Mouse (Mus musculus): Measurements from ENCODE around the gene Elk3. TPM values are rescaled to one million over a fixed set of nuclear protein-coding genes. Genes with fewer than 3 reads are reported as not detected.

The Elk3 gene
- total and polyA plus RNA-seq, 2 experiments: 3.4 to 8.0 TPM

DNA sequence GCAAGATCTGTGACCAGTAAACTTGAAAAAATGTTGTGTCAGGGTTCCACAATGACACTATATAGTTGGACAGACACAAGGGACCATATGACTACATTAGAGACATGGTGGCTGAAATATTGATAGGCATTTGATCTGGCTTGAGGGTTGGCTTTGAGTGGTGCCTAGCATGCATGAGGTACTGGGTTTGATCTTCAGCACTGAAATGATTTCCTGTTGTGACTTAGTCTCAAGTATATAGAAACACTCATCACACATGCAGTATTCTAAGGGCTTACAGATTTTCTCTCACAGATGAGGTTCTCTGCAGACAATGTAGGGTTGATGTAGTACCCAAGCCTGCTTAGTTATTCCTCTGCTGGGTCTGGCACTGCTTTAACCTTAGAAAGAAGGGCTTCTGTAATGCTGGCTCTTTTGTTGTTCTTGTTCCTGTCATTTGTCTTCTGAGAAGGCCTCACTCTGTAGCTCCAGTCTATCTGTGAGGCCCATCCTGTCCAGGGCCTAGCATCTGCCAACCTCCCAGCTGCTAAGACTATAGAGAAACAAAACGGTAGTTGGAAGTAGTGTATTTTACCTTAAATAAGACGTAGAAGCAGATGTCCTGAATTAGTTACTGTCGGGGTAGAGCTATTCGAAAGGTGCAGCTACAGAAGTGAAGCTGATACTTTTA lies 105.5 kb downstream of the Elk3 start:
- Histone ChIP-seq H3K9ac (ENCODE audit: low read depth, low read length) (no peak overlapping the region), H3K27me3 (ENCODE audit: control insufficient read depth, insufficient read depth, low read length) (no peaks in the 10 kb centered on the region), H3K4me1 (ENCODE audit: control insufficient read depth, insufficient read depth, low read length) (peaks cover 21% of the 10 kb centered on the region), H3K36me3 (ENCODE audit: control insufficient read depth, insufficient read depth, low read length) (no peaks in the 10 kb centered on the region; the same call in 1 of the 2 replicates), H3K4me3 (ENCODE audit: insufficient read depth, low read depth, low read length) (no peak overlapping the region), H3K27ac (replicated peaks; ENCODE audit: insufficient read depth, low read depth, low read length) (no peak overlapping the region), H3K79me2 (ENCODE audit: control insufficient read depth, insufficient read depth, low read length) (peaks cover 26% of the 10 kb centered on the region)
- 91% methylated on average over 4 of the region's 4 CpGs for WGBS
- no peak for DNase-seq (ENCODE audit: extremely low read depth, low read depth, low spot score)
- no peak for TF ChIP-seq POLR2A (IDR thresholded peaks at IDR 0.05; ENCODE audit: extremely low read depth, insufficient read depth, low read length)
- TF ChIP-seq CTCF (IDR thresholded peaks at IDR 0.05; ENCODE audit: low read depth, low read length): no peak

DNA sequence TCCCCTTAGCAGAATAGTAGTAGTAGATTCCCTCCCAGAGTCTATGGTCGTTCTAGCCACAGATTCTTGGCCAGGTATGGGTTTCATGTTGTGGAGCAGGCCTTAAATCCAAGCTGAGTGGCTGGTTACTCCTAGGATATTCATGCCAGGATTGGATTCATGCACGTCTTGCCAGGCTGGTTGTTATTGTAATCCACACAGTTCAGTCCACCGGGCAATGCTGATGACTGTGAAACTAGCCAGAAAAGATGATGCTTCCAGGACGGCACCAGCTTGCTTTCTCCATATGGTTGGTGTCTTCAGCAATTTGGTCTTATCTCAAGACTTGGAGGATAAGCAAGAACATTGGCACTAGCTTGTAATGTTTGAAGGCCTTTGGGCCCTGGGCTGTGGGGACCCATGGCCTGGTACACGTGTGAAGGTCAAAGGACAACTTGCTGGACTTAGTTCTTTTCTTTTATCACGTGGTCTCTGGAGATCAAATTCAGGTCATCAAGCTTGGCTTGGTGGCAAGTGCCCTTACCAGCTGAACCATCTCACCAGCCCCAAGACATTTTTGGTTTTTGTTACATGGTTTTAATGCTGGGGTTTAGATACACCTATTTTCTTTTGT lies 109.0 kb downstream of the Elk3 start:
- DNase-seq (ENCODE audit: extremely low read depth, low read depth, low spot score): peak; percentile 98
- Histone ChIP-seq H3K4me3 (ENCODE audit: insufficient read depth, low read depth, low read length) (no peak overlapping the region), H3K9ac (ENCODE audit: low read depth, low read length) (no peak overlapping the region), H3K36me3 (ENCODE audit: control insufficient read depth, insufficient read depth, low read length) (peaks cover 3% of the 10 kb centered on the region; the same call in 1 of the 2 replicates), H3K4me1 (ENCODE audit: control insufficient read depth, insufficient read depth, low read length) (peaks cover 15% of the 10 kb centered on the region), H3K27me3 (ENCODE audit: control insufficient read depth, insufficient read depth, low read length) (no peaks in the 10 kb centered on the region), H3K27ac (replicated peaks; ENCODE audit: insufficient read depth, low read depth, low read length) (peak overlapping the region; percentile 93), H3K79me2 (ENCODE audit: control insufficient read depth, insufficient read depth, low read length) (peaks cover 31% of the 10 kb centered on the region)
- 21% methylated on average over 6 of the region's 6 CpGs for WGBS
- TF ChIP-seq POLR2A (IDR thresholded peaks at IDR 0.05; ENCODE audit: extremely low read depth, insufficient read depth, low read length): no peak
- no peak for TF ChIP-seq CTCF (IDR thresholded peaks at IDR 0.05; ENCODE audit: low read depth, low read length)

DNA sequence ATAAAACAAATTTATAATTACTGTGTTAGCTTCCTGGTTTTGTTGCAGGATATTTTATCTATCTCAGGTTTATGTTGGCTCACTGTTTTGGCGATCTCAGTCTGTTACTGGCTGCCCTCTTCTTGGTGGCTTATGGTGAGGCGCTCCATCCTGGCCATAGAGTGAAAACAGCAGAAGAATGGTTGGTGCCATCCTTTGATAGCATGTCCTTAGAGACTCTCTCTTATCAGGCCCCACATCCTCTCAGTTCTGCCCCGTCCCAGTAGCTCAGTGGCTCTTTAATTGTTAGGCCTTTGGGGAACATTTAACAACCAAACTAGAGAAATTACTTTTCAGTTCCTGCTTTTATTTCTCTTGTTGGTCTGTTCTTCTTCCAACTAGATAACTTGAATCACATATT lies 112.0 kb downstream of the Elk3 start:
- DNase-seq (ENCODE audit: extremely low read depth, low read depth, low spot score): no peak
- TF ChIP-seq CTCF (IDR thresholded peaks at IDR 0.05; ENCODE audit: low read depth, low read length): no peak
- no peak for TF ChIP-seq POLR2A (IDR thresholded peaks at IDR 0.05; ENCODE audit: extremely low read depth, insufficient read depth, low read length)
- Histone ChIP-seq H3K27ac (replicated peaks; ENCODE audit: insufficient read depth, low read depth, low read length) (no peak overlapping the region), H3K4me3 (ENCODE audit: insufficient read depth, low read depth, low read length) (no peak overlapping the region), H3K27me3 (ENCODE audit: control insufficient read depth, insufficient read depth, low read length) (no peaks in the 10 kb centered on the region), H3K79me2 (ENCODE audit: control insufficient read depth, insufficient read depth, low read length) (peaks cover 30% of the 10 kb centered on the region), H3K36me3 (ENCODE audit: control insufficient read depth, insufficient read depth, low read length) (peaks cover 3% of the 10 kb centered on the region; the same call in 1 of the 2 replicates), H3K4me1 (ENCODE audit: control insufficient read depth, insufficient read depth, low read length) (peaks cover 17% of the 10 kb centered on the region), H3K9ac (ENCODE audit: low read depth, low read length) (no peak overlapping the region)
- WGBS: 89% methylated on average over 3 of the region's 3 CpGs

Other genes with a start within 250 kb of the Elk3 start
- 0.27 and 0.65 TPM in 2 replicates for gene Cfap54, start 229.5 kb downstream of the Elk3 start, total RNA-seq (2014; rRNA removed)
- 0.07 and 0.27 TPM in 2 replicates for gene Cfap54, start 229.5 kb downstream of the Elk3 start, polyA plus RNA-seq (2012; rRNA removed)
- 17.1 and 17.7 TPM in 2 replicates for gene Cdk17, start 150.3 kb downstream of the Elk3 start, total RNA-seq (2014; rRNA removed)
- 11.3 and 12.5 TPM in 2 replicates for gene Cdk17, start 150.3 kb downstream of the Elk3 start, polyA plus RNA-seq (2012; rRNA removed)
- 24.0 TPM in 2 replicates for gene Lta4h, start 142.3 kb upstream of the Elk3 start, total RNA-seq (2014; rRNA removed)
- gene Lta4h, start 142.3 kb upstream of the Elk3 start, polyA plus RNA-seq (2012; rRNA removed): 31.4 and 34.0 TPM in 2 replicates
- 293 and 381 TPM in 2 replicates for gene Hal, start 177.6 kb upstream of the Elk3 start, total RNA-seq (2014; rRNA removed)
- gene Hal, start 177.6 kb upstream of the Elk3 start, polyA plus RNA-seq (2012; rRNA removed): 284 and 348 TPM in 2 replicates
- 185 and 255 TPM in 2 replicates for gene Amdhd1, start 228.9 kb upstream of the Elk3 start, total RNA-seq (2014; rRNA removed)
- 204 and 233 TPM in 2 replicates for gene Amdhd1, start 228.9 kb upstream of the Elk3 start, polyA plus RNA-seq (2012; rRNA removed)
- gene Ccdc38, start 229.5 kb upstream of the Elk3 start, total RNA-seq (2014; rRNA removed): 0.07 and 0.28 TPM in 2 replicates
- 0.06 and 0.40 TPM in 2 replicates for gene Ccdc38, start 229.5 kb upstream of the Elk3 start, polyA plus RNA-seq (2012; rRNA removed)